Mouse (Mus musculus) heart, postnatal 0 days (tissue): ENCODE results near the gene Glis3. TPM values are rescaled to one million over a fixed set of nuclear protein-coding genes. Genes with fewer than 3 reads are reported as not detected.

Experiments
- ATAC-seq: fragments of 200-750 bp; cut with Nextera tagmentation; 2 replicates; pipeline ENCODE4 v1.8.0; 2017; ENCODE audit warnings: low read depth, moderate number of reproducible peaks, moderate library complexity; ENCODE audit not compliant: insufficient read depth
- DNase-seq: peaks from one replicate; pipeline ENCODE4 v3.0.0-alpha.2; 2016; ENCODE audit warnings: low spot score
- H3K27ac ChIP-seq: fragments of 300-500 bp; sonication (generic); 2 replicates; pipeline ENCODE4 v1.5.1; 2014; ENCODE audit warnings: low read depth, mild to moderate bottlenecking
- H3K27me3 ChIP-seq: fragments of 300-500 bp; sonication (generic); 2 replicates; pipeline ENCODE4 v1.6.1; 2014; ENCODE audit warnings: low read length, mixed read lengths; ENCODE audit not compliant: control insufficient read depth, insufficient read depth
- H3K36me3 ChIP-seq: fragments of 300-500 bp; sonication (generic); replicated peaks from 2 replicates; pipeline ENCODE4 v1.6.1; 2014; ENCODE audit warnings: low read length, mixed read lengths; ENCODE audit not compliant: control insufficient read depth, insufficient read depth
- H3K4me1 ChIP-seq: fragments of 300-500 bp; sonication (generic); 2 replicates; pipeline ENCODE4 v1.6.1; 2014; ENCODE audit warnings: antibody characterized with exemption; ENCODE audit not compliant: control insufficient read depth, insufficient read depth
- H3K4me2 ChIP-seq: fragments of 300-500 bp; sonication (generic); 2 replicates; pipeline ENCODE4 v1.6.1; 2014; ENCODE audit warnings: low read depth, mild to moderate bottlenecking, low read length, moderate library complexity
- H3K4me3 ChIP-seq: fragments of 300-500 bp; sonication (generic); 2 replicates; pipeline ENCODE4 v1.5.1; 2014; ENCODE audit warnings: low read depth, low read length
- H3K9ac ChIP-seq: fragments of 300-500 bp; sonication (generic); replicated peaks from 2 replicates; pipeline ENCODE4 v1.6.1; 2014; ENCODE audit warnings: low read depth, low read length, mixed read lengths
- H3K9me3 ChIP-seq: fragments of 300-500 bp; sonication (generic); replicated peaks from 2 replicates; pipeline ENCODE4 v1.6.1; 2016; ENCODE audit warnings: low read length; ENCODE audit not compliant: control insufficient read depth
- CTCF ChIP-seq: IDR thresholded peaks from 2 replicates; pipeline ENCODE4 v1.5.1; 2016; ENCODE audit warnings: antibody characterized with exemption, control low read depth, low read depth
- EP300 ChIP-seq: IDR thresholded peaks from 2 replicates; pipeline ENCODE4 v1.6.1; 2016; ENCODE audit warnings: antibody characterized with exemption, low read depth
- WGBS: fragments of 180-500 bp; shearing (Covaris S2); extraction: QIAGEN DNeasy Blood & Tissue Kit; methylation state at CpG from one replicate; pipeline ENCODE4 v1.1.7; 2014; 5-methylcytosine and 5-hydroxymethylcytosine counted together
- polyA plus RNA-seq: library from polyadenylated mRNA; unstranded; fragments of >200 nt; fragmentation: Nextera tagmentation; extraction: Ambion mirVana; gene quantifications from 2 replicates; pipeline ENCODE4 v1.2.1, GENCODE M21; 2015
- total RNA-seq: library from RNA; depleted of rRNA; stranded (reverse); fragments of >200 nt; gene quantifications from 2 replicates; pipeline ENCODE4 v1.2.3, GENCODE M21; 2014; ENCODE audit warnings: low replicate concordance

Gene Glis3
- total and polyA plus RNA-seq, 2 experiments from 2014 or later: 0.34 to 10.0 TPM

DNA sequence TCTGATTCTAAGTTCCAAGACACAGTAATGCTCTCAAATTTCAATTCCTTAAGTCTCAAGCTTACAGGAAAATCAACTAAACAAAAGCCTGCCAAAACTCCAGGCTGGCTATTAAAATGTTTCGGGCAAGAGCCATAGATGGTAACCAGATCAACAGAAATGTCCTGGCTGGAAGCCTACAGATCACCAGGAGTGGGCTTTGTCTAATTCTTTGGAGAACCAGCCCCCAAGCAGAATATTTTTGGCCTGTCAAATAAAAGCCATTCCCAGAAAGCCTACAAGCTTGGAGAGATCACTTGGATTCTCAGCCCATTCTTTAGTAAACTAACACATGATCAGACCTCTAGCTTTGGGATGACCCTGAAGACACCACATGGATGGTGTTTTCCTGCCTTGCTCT, 303.5 kb downstream of the Glis3 start:
- no peak overlapping the region for H3K27ac ChIP-seq
- 85% methylated on average over 1 of the region's 1 CpGs for WGBS
- ATAC-seq (no peak), DNase-seq (no peak)
- TF ChIP-seq EP300 (no peak), CTCF (no peak)
- H3K36me3 ChIP-seq: no peaks in the 10 kb centered on the region
- no peaks in the 10 kb centered on the region for H3K27me3 ChIP-seq
- no peak overlapping the region for H3K4me2 ChIP-seq
- no peaks in the 10 kb centered on the region for H3K4me1 ChIP-seq
- no peak overlapping the region for H3K9ac ChIP-seq
- no peak overlapping the region for H3K4me3 ChIP-seq
- H3K9me3 ChIP-seq: no peaks in the 10 kb centered on the region

DNA sequence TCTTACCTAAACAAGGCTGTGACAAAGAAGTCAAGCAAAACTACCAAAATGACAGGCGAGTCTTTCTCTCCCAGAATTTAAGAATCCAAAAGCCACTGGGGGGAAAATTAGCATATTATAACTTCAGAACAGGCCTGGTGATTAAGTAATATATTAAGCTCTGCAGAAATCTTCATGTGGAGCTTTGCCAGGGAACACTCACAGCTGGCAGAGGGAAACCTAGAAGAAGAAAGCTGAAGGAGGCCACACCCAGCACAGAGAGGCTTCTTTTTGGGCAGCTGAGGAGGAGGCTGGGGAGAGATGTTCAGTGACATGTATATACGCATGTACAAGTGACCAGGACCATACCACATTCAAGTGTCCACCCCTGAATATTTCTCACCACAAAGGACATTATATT, 304.1 kb downstream of the Glis3 start:
- TF ChIP-seq CTCF: no peak
- TF ChIP-seq EP300: no peak
- DNase-seq (no peak), ATAC-seq (no peak)
- no peaks in the 10 kb centered on the region for H3K4me1 ChIP-seq
- H3K27ac ChIP-seq: no peak overlapping the region
- no peak overlapping the region for H3K4me2 ChIP-seq
- 82% methylated on average over 2 of the region's 2 CpGs for WGBS
- no peaks in the 10 kb centered on the region for H3K27me3 ChIP-seq
- H3K9me3 ChIP-seq: no peaks in the 10 kb centered on the region
- H3K9ac ChIP-seq: no peak overlapping the region
- no peaks in the 10 kb centered on the region for H3K36me3 ChIP-seq
- no peak overlapping the region for H3K4me3 ChIP-seq

DNA sequence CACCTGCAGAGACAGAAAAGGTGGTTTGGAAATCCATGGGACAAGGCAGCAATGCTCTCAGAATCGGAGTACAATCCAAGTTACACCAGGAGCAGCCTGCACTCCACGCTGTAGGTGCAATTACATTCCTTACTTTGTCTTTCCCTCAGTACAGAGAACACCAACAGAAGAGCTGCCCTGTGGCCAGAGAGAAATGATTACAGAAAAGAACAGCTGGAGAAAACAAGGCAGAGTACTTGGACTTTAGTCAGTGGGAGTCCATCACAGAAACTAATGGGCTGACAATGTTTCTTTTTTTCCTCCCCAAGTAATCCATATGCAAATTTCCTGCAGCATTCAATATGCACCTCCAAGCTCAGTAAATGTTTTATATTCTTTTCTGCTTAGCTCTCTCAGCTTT, 305.4 kb downstream of the Glis3 start:
- no peaks in the 10 kb centered on the region for H3K4me1 ChIP-seq
- H3K4me2 ChIP-seq: no peak overlapping the region
- no peaks in the 10 kb centered on the region for H3K27me3 ChIP-seq
- H3K9ac ChIP-seq: no peak overlapping the region
- no peak overlapping the region for H3K27ac ChIP-seq
- ATAC-seq (no peak), DNase-seq (no peak)
- no peaks in the 10 kb centered on the region for H3K36me3 ChIP-seq
- no peaks in the 10 kb centered on the region for H3K9me3 ChIP-seq
- TF ChIP-seq CTCF: no peak
- no peak for TF ChIP-seq EP300
- H3K4me3 ChIP-seq: no peak overlapping the region
- WGBS: 77% methylated on average over 2 of the region's 2 CpGs

DNA sequence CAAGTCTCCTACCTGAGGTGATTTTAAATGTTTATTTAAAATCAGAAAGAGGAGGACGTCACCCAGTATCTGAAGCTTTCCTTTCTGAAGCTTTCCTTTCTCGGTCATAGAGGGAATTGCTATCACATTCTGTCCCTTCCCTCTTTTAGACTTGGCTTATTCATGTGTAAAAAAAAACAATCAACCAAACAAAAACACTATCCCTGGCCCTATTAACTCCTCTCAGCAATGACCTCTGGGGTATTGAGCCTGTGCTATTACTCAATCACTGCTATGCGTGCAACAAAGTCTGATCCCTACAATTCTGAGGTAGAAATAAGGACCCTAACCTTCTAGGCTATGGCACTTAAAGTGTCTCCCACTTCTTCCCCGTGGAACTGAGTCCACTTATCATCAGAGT, 311.7 kb downstream of the Glis3 start:
- Histone ChIP-seq H3K9me3 (no peaks in the 10 kb centered on the region), H3K4me1 (no peaks in the 10 kb centered on the region), H3K27ac (no peak overlapping the region), H3K4me2 (no peak overlapping the region), H3K9ac (no peak overlapping the region), H3K27me3 (no peaks in the 10 kb centered on the region), H3K36me3 (no peaks in the 10 kb centered on the region), H3K4me3 (no peak overlapping the region)
- TF ChIP-seq CTCF (no peak), EP300 (no peak)
- ATAC-seq (no peak), DNase-seq (no peak)
- WGBS: 62% methylated on average over 4 of the region's 4 CpGs

DNA sequence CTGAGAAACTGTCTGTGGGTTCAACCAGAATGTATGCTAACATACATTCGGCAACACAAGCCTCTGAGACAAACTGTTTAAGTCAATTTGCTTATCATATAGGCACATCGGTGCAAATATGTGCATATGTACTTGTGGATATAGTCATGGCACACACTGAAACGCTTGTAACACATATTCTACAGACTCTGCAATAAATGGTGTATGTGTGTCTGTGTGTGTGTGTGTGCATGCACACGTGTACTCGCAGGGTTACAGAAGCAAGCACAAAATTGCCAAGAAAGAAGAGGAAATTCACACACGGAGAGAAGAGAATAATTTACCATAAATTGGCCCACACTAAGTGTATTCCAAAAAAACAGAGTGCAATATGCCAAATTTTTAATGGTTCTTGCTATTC, 312.6 kb downstream of the Glis3 start:
- Histone ChIP-seq H3K4me3 (no peak overlapping the region), H3K27me3 (no peaks in the 10 kb centered on the region), H3K9ac (no peak overlapping the region), H3K27ac (no peak overlapping the region), H3K4me1 (no peaks in the 10 kb centered on the region), H3K36me3 (no peaks in the 10 kb centered on the region), H3K9me3 (no peaks in the 10 kb centered on the region), H3K4me2 (no peak overlapping the region)
- ATAC-seq: no peak
- WGBS: 85% methylated on average over 6 of the region's 6 CpGs
- TF ChIP-seq CTCF (no peak), EP300 (no peak)
- DNase-seq: no peak

DNA sequence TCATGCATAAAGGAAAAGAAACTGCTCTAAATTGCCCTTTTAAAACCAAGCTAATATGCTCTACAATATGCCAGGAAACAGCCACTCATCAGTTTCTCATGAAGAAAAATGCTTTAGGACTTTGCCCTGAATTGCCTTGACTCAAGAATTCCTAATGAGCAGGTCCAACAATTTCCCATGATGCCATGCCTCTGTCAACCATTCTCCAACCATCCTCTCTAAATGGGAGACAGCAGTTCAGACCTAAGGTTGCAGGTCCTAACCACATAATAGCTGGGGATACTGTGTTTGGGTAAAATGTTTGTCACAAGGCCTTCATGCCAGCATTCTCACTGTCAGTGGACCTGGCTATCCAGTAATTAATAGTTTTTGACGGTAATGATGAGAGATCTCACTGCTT, 313.1 kb downstream of the Glis3 start:
- Histone ChIP-seq H3K27me3 (no peaks in the 10 kb centered on the region), H3K4me2 (no peak overlapping the region), H3K36me3 (no peaks in the 10 kb centered on the region), H3K27ac (no peak overlapping the region), H3K4me1 (no peaks in the 10 kb centered on the region), H3K4me3 (no peak overlapping the region), H3K9me3 (no peaks in the 10 kb centered on the region), H3K9ac (no peak overlapping the region)
- TF ChIP-seq EP300 (no peak), CTCF (no peak)
- no peak for ATAC-seq
- 81% methylated on average over 1 of the region's 1 CpGs for WGBS
- DNase-seq: no peak
